In genomic region chr8:110500253-110500652, GRCm38 (mm10) we compare ENCODE assay signal across 9 mouse cellular contexts.
DNase-seq lines count a peak whose midpoint lies in the region; ATAC-seq and TF ChIP-seq lines count a peak whose summit lies in the region.
"Had no signal": no experiment of that assay in that cellular context is flagged by ENCODE, and none has a peak within 500 bp of the region (broad histone marks: within the 10 kb centered on the region; RNA-seq: fewer than 3 reads in every experiment).

No protein-coding gene starts in this region.

- no peak for DNase-seq in kidney, adult 2 months
- DNase-seq in WW6 (ENCODE audit: low read depth, low spot score), result peak; percentile 81
- DNase-seq in embryonic facial prominence, embryonic 14.5 days (ENCODE audit: low spot score), result no peak
- DNase-seq in liver, postnatal 0 days, result peak; percentile 53
- DNase-seq in cerebellum, adult 8-10 months, result no peak
- no peak for DNase-seq in urinary bladder, adult 2 months (ENCODE audit: low spot score)
- DNase-seq in right cerebral cortex, postnatal 10 days (ENCODE audit: low spot score in 2 of 2), result no peak
- DNase-seq: right cerebral cortex, postnatal 14 days had no signal

- no peak overlapping the region for H3K9ac ChIP-seq in kidney, embryonic 14.5 days (ENCODE audit: low read depth, low read length)
- H3K9ac ChIP-seq in embryonic facial prominence, embryonic 14.5 days (ENCODE audit: low read depth, low read length), result no peak overlapping the region
- no peak overlapping the region for H3K9ac ChIP-seq in liver, postnatal 0 days (replicated peaks)

- TF ChIP-seq EP300 in liver, postnatal 0 days (IDR thresholded peaks at IDR 0.05; ENCODE audit: low read depth), result no peak

- peak; percentile 77 for ATAC-seq in kidney, embryonic 14.5 days (ENCODE audit: low FRiP score, low TSS enrichment)
- ATAC-seq in embryonic facial prominence, embryonic 14.5 days (ENCODE audit: low read depth), result peak; percentile 41; the same call in 1 of the 2 replicates
- peak; percentile 88 for ATAC-seq in liver, postnatal 0 days

- H3K4me3 ChIP-seq in kidney, embryonic 14.5 days (ENCODE audit: low read length), result no peak overlapping the region
- H3K4me3 ChIP-seq in kidney, adult 2 months (ENCODE audit: insufficient read depth, low read depth, low read length), result no peak overlapping the region
- H3K4me3 ChIP-seq in embryonic facial prominence, embryonic 14.5 days (ENCODE audit: low read depth, low read length), result no peak overlapping the region
- no peak overlapping the region for H3K4me3 ChIP-seq in liver, postnatal 0 days (ENCODE audit: low read depth, low read length)

- no peaks in the 10 kb centered on the region for H3K36me3 ChIP-seq in kidney, embryonic 14.5 days (ENCODE audit: control insufficient read depth, insufficient read depth, low read length)
- no peaks in the 10 kb centered on the region for H3K36me3 ChIP-seq in kidney, adult 2 months (ENCODE audit: control insufficient read depth, insufficient read depth, low read length)
- H3K36me3 ChIP-seq in embryonic facial prominence, embryonic 14.5 days (ENCODE audit: control insufficient read depth, insufficient read depth, low read length), result no peaks in the 10 kb centered on the region
- H3K36me3 ChIP-seq in liver, postnatal 0 days (replicated peaks; ENCODE audit: insufficient read depth, low read length), result no peaks in the 10 kb centered on the region

- 24% methylated on average over 10 of the region's 10 CpGs for WGBS in kidney, embryonic 14.5 days
- WGBS in kidney, adult 2 months, result 22% methylated on average over 10 of the region's 10 CpGs
- 42% methylated on average over 9 of the region's 10 CpGs for WGBS in embryonic facial prominence, embryonic 14.5 days
- WGBS in liver, postnatal 0 days (ENCODE audit: insufficient replicate concordance), result 25% methylated on average over 10 of the region's 10 CpGs

- TF ChIP-seq CTCF in kidney, adult 2 months (conservative IDR thresholded peaks at IDR 0.05; ENCODE audit: insufficient read depth, insufficient read length, low read depth, low read length), result no peak
- no peak for TF ChIP-seq CTCF in liver, postnatal 0 days (IDR thresholded peaks at IDR 0.05; ENCODE audit: low read depth)

- peaks cover 3% of the 10 kb centered on the region; the same call in 1 of the 2 replicates for H3K27me3 ChIP-seq in kidney, embryonic 14.5 days (ENCODE audit: control insufficient read depth, insufficient read depth, low read length)
- no peaks in the 10 kb centered on the region; the same call in 1 of the 2 replicates for H3K27me3 ChIP-seq in kidney, adult 2 months (replicated peaks; ENCODE audit: control insufficient read depth, insufficient read depth, low read length)
- no peaks in the 10 kb centered on the region; the same call in 1 of the 2 replicates for H3K27me3 ChIP-seq in embryonic facial prominence, embryonic 14.5 days (replicated peaks; ENCODE audit: control insufficient read depth, insufficient read depth, low read length)
- no peaks in the 10 kb centered on the region for H3K27me3 ChIP-seq in liver, postnatal 0 days (ENCODE audit: insufficient read depth, low read length)

- H3K9me3 ChIP-seq in kidney, embryonic 14.5 days (ENCODE audit: control insufficient read depth, low read length), result no peaks in the 10 kb centered on the region
- no peaks in the 10 kb centered on the region for H3K9me3 ChIP-seq in embryonic facial prominence, embryonic 14.5 days (ENCODE audit: control insufficient read depth, low read length)
- no peaks in the 10 kb centered on the region; the same call in 1 of the 2 replicates for H3K9me3 ChIP-seq in liver, postnatal 0 days (ENCODE audit: low read length)

- TF ChIP-seq POLR2A in kidney, adult 2 months (IDR thresholded peaks at IDR 0.05; ENCODE audit: low read depth, low read length), result no peak

- no peak overlapping the region for H3K4me2 ChIP-seq in kidney, embryonic 14.5 days (replicated peaks; ENCODE audit: low read depth, low read length)
- H3K4me2 ChIP-seq in embryonic facial prominence, embryonic 14.5 days (ENCODE audit: low read depth, low read length), result no peak overlapping the region
- H3K4me2 ChIP-seq in liver, postnatal 0 days (ENCODE audit: low read depth, low read length), result no peak overlapping the region

- H3K27ac ChIP-seq in kidney, embryonic 14.5 days (ENCODE audit: low read depth, low read length), result no peak overlapping the region
- H3K27ac ChIP-seq in kidney, adult 2 months (ENCODE audit: insufficient read depth, low read depth, low read length), result no peak overlapping the region
- no peak overlapping the region for H3K27ac ChIP-seq in embryonic facial prominence, embryonic 14.5 days (replicated peaks; ENCODE audit: low read depth, low read length)
- H3K27ac ChIP-seq in liver, postnatal 0 days (ENCODE audit: low read depth), result no peak overlapping the region

- H3K4me1 ChIP-seq in kidney, embryonic 14.5 days (ENCODE audit: control insufficient read depth, insufficient read depth, low read length), result no peaks in the 10 kb centered on the region
- H3K4me1 ChIP-seq in kidney, adult 2 months (ENCODE audit: control insufficient read depth, insufficient read depth, low read length), result no peaks in the 10 kb centered on the region
- H3K4me1 ChIP-seq in embryonic facial prominence, embryonic 14.5 days (ENCODE audit: control insufficient read depth, insufficient read depth, low read length), result no peaks in the 10 kb centered on the region
- no peaks in the 10 kb centered on the region for H3K4me1 ChIP-seq in liver, postnatal 0 days (ENCODE audit: insufficient read depth)

Comparison
In these comparisons a context has a peak if more than half of its experiments do, and no peak if none do; other contexts are left out.
1. DNase-seq: peak in WW6 (single experiment) and liver, postnatal 0 days (single experiment); none in kidney, adult 2 months (single experiment), embryonic facial prominence, embryonic 14.5 days (single experiment), cerebellum, adult 8-10 months (single experiment), urinary bladder, adult 2 months (single experiment) and right cerebral cortex, postnatal 10 days (0 of 2).
2. Peak in every context shown above with its lines, with median percentiles within 50 percentile points of each other: ATAC-seq.